Mouse (Mus musculus) thymus, postnatal 0 days (tissue): ENCODE results near the gene Mansc4. TPM values are rescaled to one million over a fixed set of nuclear protein-coding genes. Genes with fewer than 3 reads are reported as not detected.
A peak's percentile ranks its signal among the peaks of the same experiment; 100 is the strongest.

Experiments used
- DNase-seq: peaks from one replicate; pipeline ENCODE4 v3.0.0-alpha.2; 2015; ENCODE audit warnings: low spot score
- polyA plus RNA-seq: library from polyadenylated mRNA; unstranded; fragments of >200 nt; fragmentation: Nextera tagmentation; extraction: Ambion mirVana; gene quantifications from 2 replicates; pipeline ENCODE4 v1.2.1, GENCODE M21; 2015

Mansc4 gene
- polyA plus RNA-seq, 1 experiment from 2014 or later = 2.4 TPM

DNA sequence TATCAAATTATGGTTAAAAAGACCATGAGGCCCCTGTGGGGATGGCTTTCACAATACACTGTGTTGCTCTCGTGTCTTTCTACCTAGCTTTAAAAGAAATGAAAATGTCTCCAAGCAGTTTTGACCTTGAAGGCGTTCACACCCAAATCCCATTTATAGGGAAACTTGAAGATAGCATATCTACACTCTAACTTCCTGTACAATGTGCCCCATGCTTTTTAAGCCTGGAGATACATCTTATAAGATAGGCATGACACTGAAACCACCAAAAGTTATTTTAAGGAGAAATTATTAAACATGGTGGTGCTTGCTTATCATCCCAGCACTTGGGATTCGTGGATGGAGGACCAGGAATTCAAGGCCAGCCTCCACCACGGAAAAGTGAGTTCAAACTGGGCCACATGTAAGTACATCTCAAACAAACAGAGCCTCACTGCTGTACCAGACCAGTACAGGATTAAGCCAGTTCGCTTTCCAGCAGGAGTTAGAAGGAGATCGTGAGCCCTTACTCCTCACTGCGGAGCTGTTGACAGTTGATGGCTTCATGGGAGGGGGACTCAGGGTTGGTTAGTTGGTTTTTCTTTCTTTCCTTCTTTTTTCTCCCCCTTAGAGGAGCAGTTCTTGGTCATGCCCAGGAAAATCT is 1.3 kb downstream of the Mansc4 start:
- DNase-seq = no peak

DNA sequence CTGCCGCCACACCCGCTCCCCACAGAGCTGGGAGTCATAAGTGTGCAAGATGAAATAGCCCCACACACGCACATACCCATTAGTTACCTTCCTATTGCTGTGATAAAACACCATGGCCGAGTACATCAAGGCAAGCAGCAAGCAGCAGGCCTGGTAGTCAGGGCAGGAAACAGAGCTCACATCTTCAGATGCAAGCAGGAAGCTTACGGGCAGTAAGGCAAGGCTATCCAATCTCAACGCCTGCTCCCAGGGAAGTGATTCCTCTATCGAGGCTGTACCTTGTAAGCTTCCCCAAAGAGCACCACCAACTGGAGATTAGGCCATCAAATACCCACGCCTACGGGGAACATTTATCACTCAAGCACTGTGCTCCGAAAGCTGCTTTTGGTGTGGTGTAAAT is 6.9 kb downstream of the Mansc4 start:
- no peak for DNase-seq

DNA sequence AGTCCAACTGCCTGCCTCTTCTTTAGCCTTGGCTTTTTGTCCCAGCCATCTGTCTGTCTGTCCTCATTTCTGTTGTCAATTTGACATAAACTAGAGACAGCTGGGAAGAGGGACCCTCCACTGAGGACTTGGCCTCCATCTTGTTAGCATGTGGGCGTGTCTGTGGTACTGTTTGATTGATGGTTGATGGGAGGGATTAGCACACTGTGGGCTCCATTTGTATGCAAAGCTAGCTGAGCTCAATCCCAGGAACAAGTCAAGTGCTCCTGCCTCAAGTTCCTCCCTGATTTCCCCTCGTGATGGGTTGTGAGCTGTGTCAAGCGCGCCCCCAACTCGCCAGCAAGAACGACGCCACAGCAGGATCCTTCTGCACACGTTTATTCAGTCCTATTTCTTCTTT is 10.0 kb downstream of the Mansc4 start:
- no peak for DNase-seq

DNA sequence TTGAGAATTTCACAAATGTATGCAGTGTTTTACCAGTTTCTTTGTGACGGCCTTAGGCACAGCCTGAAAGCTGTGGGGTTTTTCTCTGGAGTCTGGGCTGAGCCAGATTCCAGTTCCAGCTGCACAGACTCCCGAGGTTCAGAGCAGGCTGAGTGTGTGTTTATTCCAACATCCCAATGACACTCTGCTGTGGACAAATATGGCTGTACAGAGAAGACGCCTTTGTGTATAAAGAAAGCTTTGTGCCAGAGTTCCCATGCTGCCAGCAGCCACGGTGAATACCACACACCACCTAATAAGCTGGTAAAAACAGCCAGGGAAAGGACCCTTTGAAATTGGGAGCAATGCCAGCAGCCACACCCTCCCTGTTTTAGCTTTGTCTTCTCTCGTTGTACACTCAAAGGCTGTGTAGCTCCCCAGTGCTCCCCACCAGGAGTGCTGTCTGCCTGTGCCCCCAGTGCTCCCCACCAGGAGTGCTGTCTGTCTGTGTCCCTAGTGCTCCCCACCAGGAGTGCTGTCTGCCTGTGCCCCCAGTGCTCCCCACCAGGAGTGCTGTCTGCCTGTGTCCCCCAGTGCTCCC is 10.9 kb downstream of the Mansc4 start:
- no peak for DNase-seq

DNA sequence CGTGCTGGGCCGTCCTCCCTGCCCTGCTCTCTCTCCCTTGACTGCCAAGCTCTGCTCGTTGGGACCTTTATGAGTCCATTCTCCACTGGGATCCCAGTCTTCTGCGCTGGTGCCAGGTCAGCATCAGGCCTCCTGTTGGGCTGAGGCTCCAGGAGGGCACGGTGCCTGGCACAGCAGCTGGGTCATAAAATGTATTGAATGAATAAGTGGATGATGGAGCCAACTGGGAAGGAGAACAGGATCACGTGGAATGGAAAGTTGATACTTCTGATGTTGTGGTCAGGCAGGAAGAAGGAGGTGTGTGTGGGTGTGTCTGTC is 21.9 kb downstream of the Mansc4 start:
- DNase-seq = no peak

DNA sequence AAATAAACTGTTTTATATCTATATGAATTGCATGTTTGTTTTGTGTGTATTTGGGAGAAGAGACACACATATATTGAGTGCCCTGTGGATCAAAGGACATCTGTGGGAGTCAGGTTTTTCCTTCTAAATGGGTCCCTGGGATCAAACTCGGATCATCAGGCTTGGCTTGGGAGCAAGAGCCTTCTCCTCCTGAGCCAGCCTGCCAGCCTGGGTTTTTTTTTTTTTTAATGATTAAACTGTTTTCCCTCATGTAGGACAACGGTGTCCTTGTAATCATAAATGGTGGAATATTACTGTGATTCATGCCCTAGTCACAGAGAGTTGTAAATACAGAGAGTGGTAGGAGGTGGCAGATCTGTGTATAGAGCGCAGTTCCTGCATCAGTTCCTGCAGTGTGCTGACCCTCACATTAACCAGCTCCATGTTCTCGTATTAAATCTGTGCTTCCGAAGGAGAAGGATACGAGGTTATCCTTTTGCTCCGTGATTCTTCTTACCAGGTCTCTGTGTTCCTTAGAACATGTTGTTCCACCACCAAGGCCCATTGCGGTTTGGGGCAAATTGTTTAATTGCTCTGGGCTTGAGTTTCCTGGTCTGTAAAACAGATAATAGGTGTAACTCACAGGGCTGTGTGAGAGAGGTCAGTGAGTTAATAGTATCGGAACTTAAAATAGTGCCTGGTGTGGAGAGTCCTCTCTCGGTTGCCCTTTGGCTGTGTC is 22.4 kb downstream of the Mansc4 start:
- DNase-seq = no peak

DNA sequence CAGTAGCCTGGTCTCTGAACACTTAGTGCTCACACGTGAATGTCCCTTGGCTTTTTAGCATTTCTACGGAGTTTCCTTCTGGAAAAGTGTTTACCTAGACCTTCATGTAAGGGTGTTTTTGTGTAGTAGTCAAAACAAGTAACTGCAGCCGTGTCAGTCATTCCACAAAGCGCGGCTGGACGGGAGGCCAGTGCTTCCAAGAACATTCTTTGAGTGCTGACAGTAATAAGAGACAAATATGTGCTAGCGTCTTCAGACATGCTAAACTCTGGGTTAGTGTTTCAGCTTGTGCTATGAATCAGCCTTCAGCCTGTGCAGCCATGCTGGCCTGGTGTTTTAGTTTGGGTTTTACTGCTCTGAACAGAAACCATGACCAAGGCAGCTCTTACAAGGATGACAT is 24.1 kb downstream of the Mansc4 start:
- no peak for DNase-seq

DNA sequence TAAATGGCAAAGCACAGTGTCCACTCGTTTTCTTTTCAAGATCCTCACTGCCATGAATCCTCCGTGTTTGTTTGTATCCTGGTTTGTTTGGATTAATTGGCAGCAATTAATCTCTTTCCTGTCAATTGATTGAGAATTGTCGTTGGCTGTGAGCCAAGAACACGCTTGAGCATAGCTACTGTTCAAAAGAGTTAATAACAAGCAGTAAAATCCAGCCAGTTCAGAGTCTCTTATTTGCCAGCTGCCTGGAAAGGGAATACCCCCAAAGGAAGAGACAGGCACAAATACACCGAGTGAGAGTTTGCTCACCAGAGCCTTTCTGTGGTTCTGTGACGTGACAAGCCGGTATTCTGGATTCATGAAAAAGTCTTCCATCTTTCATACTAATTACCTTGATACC is 24.8 kb downstream of the Mansc4 start:
- no peak for DNase-seq

DNA sequence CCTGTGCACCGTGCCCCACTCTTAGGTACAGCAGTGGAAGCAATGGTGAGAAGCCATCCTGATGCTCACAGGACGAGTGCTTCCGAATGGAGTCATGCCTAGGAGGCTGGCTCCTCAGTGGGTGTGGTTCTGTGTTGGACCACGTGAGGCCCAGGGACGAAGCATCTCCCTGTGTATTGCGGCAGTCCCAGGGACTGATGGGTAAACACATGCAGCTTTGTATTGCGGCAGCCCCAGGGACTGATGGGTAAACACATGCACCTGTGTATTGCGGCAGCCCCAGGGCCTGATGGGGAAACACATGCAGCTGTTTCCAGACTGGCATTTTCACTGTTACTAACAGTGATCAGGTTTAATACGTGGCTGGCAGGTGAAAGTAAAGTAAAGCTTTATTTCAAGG is 25.2 kb downstream of the Mansc4 start:
- no peak for DNase-seq

DNA sequence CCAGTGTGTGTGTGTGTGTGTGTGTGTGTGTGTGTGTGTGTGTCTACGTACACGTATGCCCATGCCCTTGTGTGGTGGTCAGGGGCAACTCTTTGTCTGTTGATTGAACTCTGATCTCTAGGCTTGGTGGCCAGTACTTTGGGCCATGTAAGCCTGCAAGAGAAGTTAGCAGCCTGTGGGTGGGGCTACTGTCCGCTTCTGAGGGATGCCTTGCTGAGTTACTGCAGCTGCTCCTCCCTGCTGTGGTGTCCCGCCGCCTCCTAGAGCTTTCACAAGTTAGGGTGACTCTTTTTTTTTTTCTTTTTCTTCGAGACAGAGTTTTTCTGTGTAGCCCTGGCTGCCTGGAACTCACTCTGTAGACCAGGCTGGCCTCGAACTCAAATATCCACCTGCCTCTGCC is 27.5 kb downstream of the Mansc4 start:
- DNase-seq = no peak

DNA sequence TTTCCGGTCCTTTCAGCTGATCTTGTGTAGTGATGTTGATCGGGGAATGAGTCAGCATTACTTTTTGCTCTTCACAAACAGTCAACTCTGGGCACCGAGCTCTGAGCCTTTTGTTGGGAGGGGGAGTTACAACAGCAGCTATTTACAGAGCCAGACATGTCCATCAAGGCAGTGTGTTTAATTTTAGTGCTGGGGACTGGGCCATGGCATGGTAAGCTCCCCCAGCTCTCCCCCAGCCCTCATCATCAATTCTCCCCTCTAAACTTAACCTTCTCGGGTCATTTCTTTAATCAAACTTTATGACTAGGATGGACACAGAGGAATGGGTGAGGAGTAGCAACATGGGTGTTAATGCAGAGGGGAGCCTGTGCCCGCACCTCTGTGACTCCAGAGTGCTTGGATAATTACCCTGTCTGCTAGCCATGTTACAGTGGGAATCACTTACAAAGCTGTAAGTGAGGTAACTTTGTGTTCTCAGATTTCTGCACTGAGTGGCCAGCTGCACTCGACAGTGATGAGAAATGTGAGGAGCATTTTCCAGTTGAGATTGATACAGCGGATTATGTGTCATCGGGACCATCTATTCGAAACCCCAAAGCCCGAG is 31.4 kb downstream of the Mansc4 start:
- DNase-seq = no peak

DNA sequence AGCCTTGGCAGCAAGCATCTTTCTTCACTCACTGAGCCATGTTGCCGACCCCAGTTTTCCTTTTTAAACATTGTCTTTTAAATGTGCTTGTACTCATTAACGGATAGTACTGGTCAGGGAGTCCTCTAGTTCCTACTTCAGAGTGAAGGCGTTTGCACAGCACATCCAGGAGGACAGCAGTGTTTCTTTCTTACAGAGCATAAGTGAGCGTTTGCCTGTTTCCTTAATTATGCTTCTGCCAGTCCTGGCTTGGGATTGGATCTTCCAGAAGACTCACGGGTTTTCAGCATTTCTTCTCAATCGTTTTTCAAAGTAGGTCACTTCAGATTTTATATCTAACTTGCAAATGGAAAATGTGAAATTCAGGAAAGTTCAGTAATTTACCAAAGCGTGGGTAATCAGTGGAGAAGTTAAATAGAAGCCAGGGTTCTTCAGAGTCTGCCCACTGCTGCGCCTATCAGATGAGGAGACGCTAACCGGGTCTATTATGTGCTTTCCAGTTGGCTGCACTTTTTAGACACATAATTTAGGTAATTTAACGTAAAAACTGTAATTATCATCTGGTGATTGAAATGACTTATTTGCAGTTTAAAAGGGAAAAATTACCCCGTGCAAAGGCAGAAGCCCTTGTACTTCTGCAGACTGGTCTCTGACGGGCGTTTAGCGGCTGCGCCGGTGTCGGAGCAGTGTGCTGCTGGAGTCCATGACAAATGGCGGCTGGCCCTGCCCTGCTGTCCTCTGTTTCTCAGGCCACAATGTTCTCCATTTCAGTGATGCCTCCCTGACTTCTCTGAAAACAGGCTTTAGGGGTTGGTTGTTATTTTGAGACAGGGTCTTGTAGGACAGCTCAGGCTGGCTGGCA is 32.8 kb downstream of the Mansc4 start:
- no peak for DNase-seq

DNA sequence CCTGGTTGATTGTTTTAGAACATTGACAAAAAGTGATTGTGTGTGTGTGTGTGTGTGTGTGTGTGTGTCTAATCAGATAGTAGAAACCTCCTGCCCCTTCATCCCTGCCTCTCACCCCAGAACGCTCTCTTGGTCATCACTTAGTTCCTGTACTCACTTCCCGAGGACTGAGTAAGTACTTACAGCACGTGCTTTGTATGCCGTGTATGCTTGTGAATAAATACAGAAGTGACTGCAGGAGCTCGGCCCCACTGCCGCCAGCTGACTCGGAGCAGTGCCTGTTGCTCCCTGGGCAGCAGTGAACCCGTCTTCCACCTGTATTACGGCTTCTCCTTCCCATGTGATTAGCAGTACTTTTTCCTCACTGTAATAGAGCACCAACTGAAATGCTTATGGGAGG is 34.4 kb downstream of the Mansc4 start:
- no peak for DNase-seq

DNA sequence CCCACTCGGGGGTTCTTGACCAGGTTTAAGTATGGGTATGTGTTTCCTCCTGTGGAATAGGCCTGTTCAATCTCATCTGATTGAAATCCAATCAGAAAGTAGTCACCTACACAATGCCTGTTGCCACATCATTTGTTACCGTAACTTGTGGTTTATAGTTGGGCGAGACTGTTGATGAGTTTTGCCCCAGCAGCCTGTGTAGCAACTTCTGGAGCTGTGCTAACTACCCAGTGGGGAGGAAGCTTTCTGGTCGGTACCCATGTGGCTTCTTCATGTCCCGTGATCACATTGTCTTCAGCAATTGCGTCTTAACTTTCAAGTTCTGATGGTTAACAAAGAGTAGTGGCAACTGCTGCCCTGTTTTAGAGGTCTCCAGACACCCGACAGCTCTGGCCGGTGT is 35.2 kb downstream of the Mansc4 start:
- no peak for DNase-seq

DNA sequence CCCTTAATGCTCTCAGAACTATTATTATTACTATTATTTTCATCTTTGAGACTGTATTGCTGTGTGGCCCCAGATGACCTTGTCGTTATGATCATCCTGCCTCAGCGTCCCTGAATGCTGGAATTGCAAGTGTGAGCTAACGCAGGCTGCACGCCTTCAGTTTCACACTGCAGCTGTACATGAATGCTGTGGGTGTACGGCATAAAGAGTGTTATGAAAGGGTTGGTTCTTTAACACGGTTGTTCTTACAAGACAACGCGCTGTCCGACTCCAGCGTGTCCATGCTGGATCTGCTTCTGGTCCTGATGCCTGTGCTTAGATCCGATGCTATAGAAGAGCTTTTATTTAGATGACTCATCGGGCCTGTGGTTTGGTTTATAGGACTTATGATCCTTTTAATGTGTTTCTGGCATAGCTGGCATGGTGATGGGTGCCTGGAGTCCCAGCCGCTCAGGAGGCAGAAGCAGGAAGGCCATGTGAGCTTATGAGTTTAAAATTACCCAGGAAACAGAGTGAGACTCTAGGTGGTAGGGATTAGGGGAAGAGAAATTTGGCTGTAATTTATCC is 37.5 kb downstream of the Mansc4 start:
- DNase-seq = no peak

DNA sequence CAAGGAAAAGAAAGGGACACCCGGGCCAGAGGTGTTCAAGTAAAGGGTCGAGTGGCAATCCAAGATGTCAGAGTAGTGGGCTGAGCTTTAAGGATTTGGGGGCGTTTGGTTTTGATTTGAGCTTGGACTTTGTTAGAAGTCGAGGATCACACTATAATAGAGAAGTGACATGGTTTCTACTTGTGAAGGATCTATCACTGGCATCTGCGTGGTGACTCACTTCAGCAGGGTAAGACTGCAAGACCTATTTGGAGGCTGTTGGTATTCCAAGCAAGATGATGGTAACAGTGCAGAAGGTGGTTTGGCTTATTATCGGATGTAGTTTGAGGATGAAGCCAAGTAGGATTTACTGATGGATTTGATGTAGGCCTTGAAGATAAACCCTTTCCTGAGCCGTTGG is 43.2 kb downstream of the Mansc4 start:
- no peak for DNase-seq

DNA sequence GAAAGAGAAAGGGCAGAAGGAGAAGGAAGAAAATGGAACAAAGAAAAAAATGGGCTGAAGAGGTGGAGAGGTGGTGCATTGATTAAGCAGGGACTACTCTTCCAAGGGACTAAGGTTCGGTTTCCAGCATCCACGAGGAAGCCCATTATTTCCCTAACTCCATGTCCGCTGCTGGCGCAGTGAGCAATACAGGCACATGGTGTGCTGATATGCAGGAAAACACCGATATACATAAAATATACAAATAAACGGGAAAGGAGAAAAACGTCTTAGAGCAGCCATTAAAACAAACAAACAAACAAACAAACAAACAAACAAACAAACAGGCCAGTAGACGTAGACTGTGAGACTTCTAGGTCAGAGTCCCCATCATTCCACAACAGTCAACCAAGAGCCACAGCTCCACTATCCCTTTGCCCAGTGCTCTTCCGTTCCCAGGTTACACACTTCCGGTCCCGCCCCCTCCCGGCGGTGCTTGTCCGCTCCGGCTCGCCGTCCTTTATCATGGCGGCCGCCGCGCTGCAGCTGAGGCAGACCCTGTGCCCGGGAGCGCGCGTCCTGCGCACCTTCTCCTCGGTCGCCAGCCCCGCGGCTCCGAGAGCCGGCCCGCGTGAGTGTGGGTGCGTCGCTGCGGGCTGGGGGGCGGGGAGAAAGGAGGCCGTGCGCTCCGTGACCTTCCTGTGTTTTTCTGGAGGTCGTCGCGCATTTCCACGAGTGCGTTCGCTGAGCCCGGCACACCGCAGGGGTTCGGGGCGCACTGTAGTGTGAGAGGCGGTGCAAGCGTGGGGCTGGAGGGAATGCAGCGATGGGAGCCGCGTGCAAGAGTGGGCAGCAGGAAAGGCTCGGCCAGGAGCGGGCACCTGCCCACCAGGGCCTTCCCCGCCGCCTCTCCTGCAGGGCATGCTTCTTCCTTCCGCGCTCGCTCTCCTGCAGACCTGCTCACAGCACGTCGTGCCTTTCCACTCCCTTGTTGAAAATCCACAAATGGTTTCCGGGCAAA is 44.2 kb downstream of the Mansc4 start, which contains the start of gene Mrps35:
TSS of gene Mrps35 (plus strand) at position 474 of the 1,000 bp plus-strand sequence.
- DNase-seq = peak; percentile 87

DNA sequence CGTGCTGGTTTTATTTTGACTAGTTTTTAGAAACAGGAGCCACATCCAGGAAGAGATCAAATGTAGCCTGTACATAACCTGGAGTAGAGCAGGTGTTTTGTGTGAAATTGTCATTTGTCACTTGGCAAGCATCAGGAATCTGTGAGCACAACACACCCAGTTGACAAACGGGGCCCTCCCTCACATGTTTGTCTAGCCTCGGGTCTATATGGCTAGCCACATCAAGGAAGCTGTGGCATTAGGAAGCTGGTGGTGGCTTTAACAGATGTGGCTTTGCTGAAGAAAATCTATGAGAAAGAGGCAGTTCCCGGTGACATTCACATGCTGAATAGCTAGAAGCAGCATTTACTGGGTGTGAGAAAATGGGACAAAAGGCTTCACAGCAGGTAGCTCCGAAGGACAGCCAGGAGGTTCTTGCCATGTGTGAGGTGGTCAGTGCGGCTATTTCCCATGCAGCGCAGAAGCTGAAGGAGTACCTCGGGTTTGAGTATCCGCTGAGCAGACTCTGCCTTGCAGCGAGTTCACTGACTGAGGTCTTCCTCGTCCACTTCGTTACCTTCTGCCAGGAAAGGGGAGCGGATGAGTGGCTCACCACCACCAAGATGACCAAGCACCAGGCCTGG is 54.4 kb downstream of the Mansc4 start, which contains the start of gene Rep15:
TSS of gene Rep15 (plus strand) at position 282 of the 623 bp plus-strand sequence.
- peak; percentile 39 for DNase-seq

DNA sequence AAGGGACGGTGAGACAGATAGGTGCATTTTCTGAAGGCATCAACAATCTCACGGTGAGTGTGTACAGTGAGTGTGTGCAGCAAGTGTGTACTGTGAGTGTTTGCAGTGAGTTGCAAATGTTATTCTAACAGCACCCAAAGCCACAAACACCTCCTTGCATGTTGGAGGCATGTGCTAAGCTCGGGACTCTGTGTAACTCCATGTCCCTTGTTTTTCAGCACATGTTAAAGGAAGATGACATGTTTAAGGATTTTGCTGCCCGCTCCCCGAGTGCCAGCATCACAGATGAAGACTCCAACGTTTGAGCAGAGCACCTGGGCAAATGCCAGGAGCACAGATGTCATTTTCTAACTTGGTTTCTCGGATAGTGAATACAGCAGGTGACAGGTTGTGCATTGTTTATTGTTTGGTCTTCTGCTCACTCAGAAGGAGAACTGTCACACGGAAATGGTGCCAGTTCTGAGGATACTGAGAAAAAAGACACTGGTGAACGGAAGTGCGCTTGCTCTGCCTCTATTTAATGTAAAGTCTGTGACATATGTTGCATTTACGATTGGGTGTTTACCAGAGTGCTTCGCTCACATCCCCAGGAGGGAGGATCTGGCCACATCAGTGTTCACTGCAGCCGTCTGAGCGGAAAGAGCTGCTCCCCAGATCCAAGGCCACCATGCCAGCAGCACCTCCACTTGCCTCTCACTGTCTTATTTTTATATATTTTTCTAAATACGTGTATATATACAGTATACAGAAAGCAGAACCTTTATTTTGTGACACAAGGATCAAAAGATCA is 56.5 kb downstream of the Mansc4 start:
- no peak for DNase-seq
